Mouse (Mus musculus) bone marrow, adult 2 months (tissue): ENCODE measurements around the gene Cnr2.

Source experiments
- CTCF ChIP-seq: fragments of 200-500 bp; IDR thresholded peaks from 2 replicates; pipeline ENCODE4 v1.5.1; 2011; ENCODE audit warnings: low read length, control low read depth; ENCODE audit not compliant: control insufficient read depth, insufficient read depth
- POLR2A ChIP-seq: fragments of 200-500 bp; IDR thresholded peaks from 2 replicates; pipeline ENCODE4 v1.6.1; 2011; ENCODE audit warnings: low read depth, mild to moderate bottlenecking, control low read depth, low read length, borderline replicate concordance; ENCODE audit not compliant: control insufficient read depth

DNA sequence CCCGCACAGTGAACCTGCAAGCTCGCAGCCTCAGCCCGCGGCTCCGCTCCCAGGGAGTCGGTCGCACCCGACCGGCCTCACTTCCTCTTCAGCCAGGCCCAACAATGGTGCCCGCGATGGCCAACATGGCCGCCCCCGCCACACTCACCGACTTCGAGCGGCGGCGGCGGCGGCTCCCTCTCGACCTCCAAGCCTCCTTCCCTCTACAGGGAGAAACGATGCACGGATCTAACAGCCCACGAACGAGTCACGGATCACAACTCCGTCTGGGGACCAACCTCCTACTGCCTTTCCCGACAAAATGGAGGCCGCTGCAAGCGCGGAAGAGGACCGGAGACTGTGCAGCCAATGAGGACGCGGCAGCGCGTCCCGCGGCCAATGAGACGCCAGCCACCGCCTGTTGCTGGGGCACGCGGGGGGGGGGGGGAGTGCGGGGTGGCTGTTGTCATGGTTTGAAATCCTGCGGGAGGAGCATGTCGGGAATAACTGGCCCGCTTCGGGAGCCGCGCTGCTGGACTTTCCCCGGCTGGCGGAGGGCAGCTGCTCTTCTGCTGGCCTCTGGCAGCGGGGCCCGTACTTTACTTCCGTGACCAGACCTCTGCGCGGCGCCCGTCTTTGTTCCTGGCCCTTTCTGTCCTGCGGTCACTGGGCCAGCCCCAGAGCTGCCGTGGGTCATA, 21.5 kb upstream of the Cnr2 start, which contains the start of gene Pnrc2:
- TF ChIP-seq CTCF, result no peak
- TF ChIP-seq POLR2A, result peak; percentile 73
